Mouse (Mus musculus): ENCODE results near the gene Plekha6.

DNA sequence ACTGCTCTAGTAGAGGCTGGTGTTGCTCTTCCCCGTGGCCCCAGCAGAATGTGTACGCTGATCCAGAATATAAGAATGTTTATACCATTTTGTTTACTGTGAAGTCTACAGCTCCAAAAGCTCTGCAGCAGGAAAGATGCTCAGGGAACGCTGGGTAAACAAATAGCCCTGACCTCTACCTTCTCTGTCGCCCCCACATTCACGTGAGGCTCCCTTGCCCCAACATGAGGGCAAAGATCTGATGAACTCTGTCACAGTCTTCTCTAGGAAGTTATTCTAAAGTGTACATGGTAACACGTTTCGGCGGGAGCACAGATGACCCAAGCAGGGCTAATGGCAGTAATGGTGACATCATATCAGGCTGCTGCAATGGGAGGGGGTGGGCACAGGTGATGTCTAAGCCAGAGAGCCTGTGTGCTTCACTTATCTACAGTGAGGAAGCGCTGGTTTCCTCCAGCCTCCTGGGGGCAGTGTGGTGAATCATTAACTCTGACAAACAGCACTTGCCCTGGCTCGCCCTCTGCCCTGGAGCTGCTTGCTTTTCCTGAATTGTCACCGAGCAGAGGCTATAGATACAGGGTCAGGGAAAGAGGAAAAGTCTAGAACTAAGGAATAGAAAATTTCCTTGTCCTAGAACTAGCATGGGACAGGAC is 101.2 kb downstream of the Plekha6 start:
- peak; percentile 7; the same call in 1 of the 2 replicates for TF ChIP-seq CTCF (conservative IDR thresholded peaks at IDR 0.05; ENCODE audit: low read length)
- TF ChIP-seq POU5F1 (IDR thresholded peaks at IDR 0.05; ENCODE audit: borderline replicate concordance, low read length) = no peak

Data from E14TG2a.4 (cell line).